Mouse (Mus musculus) brain, embryonic 14.5 days (tissue): ENCODE results near the gene Olfr325.

ENCODE experiments used
- CTCF ChIP-seq: fragments of 200-500 bp; IDR thresholded peaks from 2 replicates; pipeline ENCODE4 v1.5.1; 2012; ENCODE audit warnings: inconsistent platforms, mild to moderate bottlenecking, moderate library complexity, borderline replicate concordance; ENCODE audit not compliant: insufficient read depth, insufficient read length; ENCODE audit errors: extremely low read depth
- POLR2A ChIP-seq: fragments of 200-500 bp; IDR thresholded peaks from 2 replicates; pipeline ENCODE4 v1.6.1; 2012; ENCODE audit warnings: mild to moderate bottlenecking, inconsistent platforms, borderline replicate concordance; ENCODE audit not compliant: poor library complexity, insufficient read depth, insufficient read length, severe bottlenecking; ENCODE audit errors: extremely low read depth

DNA sequence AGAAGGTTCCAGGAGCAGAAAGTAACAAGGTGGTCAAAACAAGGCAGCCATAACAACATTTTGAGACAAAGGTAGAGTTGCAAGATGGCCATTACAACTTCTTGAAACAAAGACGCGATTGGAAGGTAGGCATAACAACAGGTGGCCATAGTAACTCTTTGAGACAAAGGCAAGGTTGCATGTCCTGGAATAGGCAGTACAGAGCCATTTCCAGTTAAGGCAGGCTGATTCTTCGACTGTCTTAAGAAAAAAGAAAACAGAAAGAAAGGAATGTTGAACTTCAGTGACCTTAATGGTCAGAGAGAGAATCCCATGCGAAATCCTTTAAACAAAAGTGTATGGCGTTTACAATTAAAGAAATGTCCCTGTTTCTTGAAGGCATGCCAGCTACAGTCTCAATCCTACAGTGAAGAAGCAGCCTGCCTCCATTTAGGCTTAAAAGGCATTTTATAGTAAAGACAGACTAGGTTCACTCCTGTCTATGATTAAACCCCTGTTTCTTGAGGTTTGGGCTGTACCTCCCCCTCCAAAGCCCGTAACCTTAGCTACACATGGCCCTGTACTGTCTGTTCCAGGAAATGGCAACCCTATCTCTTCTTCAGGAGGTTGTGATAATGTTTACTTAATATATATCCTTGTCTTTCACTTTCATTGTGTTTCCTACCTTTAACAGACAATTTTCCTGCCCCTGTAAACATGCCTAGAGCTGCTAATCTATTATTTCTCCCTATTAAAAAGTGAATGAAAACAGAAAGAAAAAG, 25.4 kb downstream of the Olfr325 start:
- no peak for TF ChIP-seq CTCF
- TF ChIP-seq POLR2A: no peak
